1 mouse cellular context compared by ENCODE assay signal in the genomic region with DNA sequence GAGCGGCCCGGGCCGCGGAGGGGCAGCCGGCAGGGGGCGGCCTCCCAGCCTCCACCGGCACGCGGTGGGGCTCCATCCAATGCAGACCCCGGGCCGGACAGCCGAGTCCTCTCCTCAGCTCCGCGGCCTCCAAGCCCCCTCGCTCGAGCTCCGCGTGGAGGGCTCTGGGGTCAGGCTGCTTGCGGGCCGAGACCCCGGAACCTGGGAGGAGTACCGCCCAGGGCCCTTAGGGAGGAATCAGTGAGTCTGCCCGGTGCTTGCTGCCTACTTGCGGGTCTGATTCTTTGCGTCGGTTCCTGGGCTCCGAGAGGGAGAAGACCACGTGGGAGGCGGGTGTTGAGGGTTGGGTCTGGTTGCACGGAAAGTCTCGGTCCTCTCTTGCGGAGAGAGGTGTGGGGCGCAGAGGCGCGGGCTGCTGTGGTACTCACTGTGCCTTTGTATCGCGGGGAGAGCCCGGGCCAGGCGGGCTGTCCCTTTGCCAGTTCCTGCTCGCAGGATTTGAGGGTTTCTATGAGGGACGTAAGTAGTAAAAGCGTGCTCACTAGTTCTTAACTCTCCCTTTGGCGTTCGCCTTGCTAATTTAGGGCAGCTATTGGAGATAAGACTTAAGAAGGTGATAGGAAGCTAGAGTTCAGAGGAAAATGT.
TF ChIP-seq lines count a peak whose summit lies in the region.

No protein-coding gene starts in this region.

TF ChIP-seq in CH12.LX, 34 proteins besides CTCF, POLR2A, EP300 and RAD21 (continued from another document):
- TF ChIP-seq PAX5 (IDR thresholded peaks at IDR 0.05; ENCODE audit: low read length) (no peak), CHD2 (IDR thresholded peaks at IDR 0.05; ENCODE audit: low read length) (no peak), ELF1 (IDR thresholded peaks at IDR 0.05; ENCODE audit: low read depth, low read length) (peak; percentile 10; the same call in 1 of the 2 replicates), RCOR1 (conservative IDR thresholded peaks at IDR 0.05; ENCODE audit: low read depth, low read length) (no peak), GABPA (IDR thresholded peaks at IDR 0.05; ENCODE audit: insufficient replicate concordance, low read depth, low read length) (no peak), ZC3H11A (IDR thresholded peaks at IDR 0.05; ENCODE audit: low read depth, low read length) (no peak), JUND (conservative IDR thresholded peaks at IDR 0.05; ENCODE audit: low read depth, low read length) (no peak), MAFK (IDR thresholded peaks at IDR 0.05; ENCODE audit: insufficient replicate concordance, low read length) (no peak), ZNF384 (IDR thresholded peaks at IDR 0.05; ENCODE audit: low read depth, low read length) (no peak), MAX (IDR thresholded peaks at IDR 0.05; ENCODE audit: low read length) (peak; percentile 96), NELFE (IDR thresholded peaks at IDR 0.05; ENCODE audit: low read depth, low read length) (0 out of 2 replicates have a peak, but pooled peaks have one; percentile 38), USF2 (conservative IDR thresholded peaks at IDR 0.05; ENCODE audit: low read depth, low read length) (peak; percentile 55; the same call in 1 of the 2 replicates), ETS1 (conservative IDR thresholded peaks at IDR 0.05; ENCODE audit: low read depth, low read length) (no peak), MXI1 (IDR thresholded peaks at IDR 0.05; ENCODE audit: low read depth, low read length) (peak; percentile 99), BHLHE40 (IDR thresholded peaks at IDR 0.05; ENCODE audit: low read depth, low read length) (peak; percentile 56), SMC3 (IDR thresholded peaks at IDR 0.05; ENCODE audit: low read depth, low read length) (0 out of 2 replicates have a peak, but pooled peaks have one; percentile 5), HCFC1 (IDR thresholded peaks at IDR 0.05; ENCODE audit: low read depth, low read length) (peak; percentile 37; the same call in 1 of the 2 replicates), NRF1 (IDR thresholded peaks at IDR 0.05; ENCODE audit: low read depth, low read length) (no peak), KAT2A (IDR thresholded peaks at IDR 0.05; ENCODE audit: insufficient replicate concordance, low read length) (0 out of 2 replicates have a peak, but pooled peaks have one; percentile 3), ZMIZ1 (IDR thresholded peaks at IDR 0.05; ENCODE audit: low read depth, low read length) (peak; percentile 64), USF1 (IDR thresholded peaks at IDR 0.05; ENCODE audit: low read depth, low read length) (peak; percentile 69)
TF ChIP-seq in CH12.LX: peak in this region for 21.
